Mouse (Mus musculus) T-helper 17 cell (primary cell): ENCODE data around the gene Arap1.

Experiments
- in situ Hi-C, 2 experiments: fragments of 300-600 bp; cut with MboI, MseI; formaldehyde crosslinking; loops; 1 replicate in 1 of 2; 2 replicates in 1 of 2; pipeline ENCODE4 v1.15.1; 2025; ENCODE audit warnings: high pct_unique_total_duplicates in 2 of 2

The Arap1 gene

DNA sequence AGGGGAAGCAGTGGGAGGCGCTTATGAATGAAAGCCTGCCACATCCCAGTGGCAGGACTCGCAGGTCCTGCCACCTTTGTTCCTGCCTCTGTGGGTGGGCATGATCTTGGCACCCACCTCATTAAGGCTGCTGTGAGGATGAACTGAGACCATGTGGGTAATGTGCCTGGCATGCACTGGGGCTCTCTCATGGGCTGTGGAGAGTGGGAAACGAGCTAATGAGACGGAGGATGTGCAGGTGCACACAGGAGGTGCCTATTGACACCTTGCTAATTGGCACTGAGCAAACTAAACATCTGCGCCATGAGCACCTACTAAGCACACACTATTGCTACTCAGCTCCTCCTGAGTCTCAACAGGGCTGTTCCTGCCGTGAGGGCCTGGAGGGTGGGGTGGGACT lies 87.2 kb downstream of the Arap1 start:
- in situ Hi-C loops = no loop called here

DNA sequence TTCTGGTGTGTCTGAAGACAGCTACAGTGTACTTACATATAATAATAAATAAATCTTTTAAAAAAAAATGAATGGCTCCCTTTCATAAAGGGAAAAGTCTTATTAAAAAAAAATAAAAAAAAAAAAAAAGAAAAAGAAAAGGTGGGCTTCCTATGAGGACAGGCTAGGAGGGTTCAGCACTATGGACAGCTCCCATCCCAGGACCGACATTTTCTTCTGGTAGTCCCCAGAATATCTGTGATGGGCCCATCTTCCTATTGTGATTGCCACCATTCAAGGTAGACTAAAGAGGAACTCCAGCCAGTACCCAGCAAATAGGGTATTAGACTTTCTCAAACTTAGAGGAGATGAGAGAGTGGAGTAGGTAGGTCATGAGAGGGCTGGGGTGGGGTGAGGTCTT lies 90.0 kb downstream of the Arap1 start:
- in situ Hi-C loops = no loop called here

DNA sequence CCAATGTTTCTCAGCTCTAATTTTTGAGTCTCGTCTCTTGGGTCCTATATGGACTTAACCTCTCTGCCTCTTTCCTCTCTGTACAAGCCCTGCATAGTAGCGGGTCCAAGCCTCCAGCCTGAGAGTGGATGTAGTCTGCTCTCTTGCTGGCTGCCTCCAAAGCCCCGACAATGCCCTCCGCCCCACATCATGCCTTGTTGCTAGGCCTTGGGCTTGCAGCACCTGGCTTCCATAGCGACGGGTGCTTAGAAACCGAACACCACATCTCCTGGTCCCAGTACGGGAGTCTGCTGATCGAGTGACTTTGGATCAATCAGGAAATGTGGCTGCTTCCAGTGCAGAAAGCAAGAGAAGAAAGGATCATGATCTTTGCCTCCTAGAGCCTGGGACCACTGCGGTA lies 95.2 kb downstream of the Arap1 start:
- in situ Hi-C loops = loop anchor here in 1 of 2 experiments (5.0 kb wide), 1 partner anchor 184 kb away; no protein-coding TSS in a partner anchor

DNA sequence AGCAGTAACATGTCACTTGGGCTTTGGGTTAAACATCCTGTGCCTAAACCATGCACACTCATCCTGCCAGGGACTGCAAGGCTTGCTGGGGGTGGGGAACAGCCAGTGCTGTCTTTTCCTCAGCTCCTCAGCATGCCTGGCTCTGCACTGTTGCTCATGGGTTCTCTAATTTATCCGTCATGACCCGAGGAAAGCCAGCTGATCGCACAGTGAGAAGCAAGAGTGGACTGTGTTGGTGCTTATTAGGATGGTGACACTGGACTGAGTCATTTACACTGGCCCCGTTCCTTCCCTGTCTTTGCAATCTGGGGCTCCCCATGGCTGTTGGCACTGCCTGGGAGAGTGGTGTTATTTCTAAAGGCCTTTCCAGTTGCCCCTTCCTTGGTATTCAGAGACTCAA lies 96.3 kb downstream of the Arap1 start:
- in situ Hi-C loops = loop anchor here in 1 of 2 experiments (5.0 kb wide), 1 partner anchor 183 kb away; no protein-coding TSS in a partner anchor

DNA sequence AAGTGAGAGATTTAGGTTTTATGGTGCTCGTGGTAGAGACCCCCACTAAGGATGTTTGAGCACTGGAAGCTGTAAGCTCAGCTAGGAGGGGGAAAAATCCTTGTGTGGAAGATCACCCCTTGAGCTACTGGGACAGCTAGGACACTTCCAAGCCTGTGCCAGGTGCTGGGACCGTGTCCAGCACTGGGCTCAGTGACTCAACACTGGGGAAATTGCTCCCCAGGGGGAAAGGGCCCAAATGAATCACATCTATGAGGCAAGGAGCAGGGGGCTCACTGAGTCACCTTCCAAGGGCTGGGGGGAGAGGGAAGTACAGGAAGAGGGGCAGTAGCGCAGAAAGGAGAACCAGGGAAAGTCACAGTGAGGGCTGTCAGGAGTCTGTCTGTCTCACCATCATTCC lies 102.0 kb downstream of the Arap1 start:
- in situ Hi-C loops = loop anchor here (5.0 kb wide), 2 partner anchors 52 to 172 kb away; no protein-coding TSS in a partner anchor

DNA sequence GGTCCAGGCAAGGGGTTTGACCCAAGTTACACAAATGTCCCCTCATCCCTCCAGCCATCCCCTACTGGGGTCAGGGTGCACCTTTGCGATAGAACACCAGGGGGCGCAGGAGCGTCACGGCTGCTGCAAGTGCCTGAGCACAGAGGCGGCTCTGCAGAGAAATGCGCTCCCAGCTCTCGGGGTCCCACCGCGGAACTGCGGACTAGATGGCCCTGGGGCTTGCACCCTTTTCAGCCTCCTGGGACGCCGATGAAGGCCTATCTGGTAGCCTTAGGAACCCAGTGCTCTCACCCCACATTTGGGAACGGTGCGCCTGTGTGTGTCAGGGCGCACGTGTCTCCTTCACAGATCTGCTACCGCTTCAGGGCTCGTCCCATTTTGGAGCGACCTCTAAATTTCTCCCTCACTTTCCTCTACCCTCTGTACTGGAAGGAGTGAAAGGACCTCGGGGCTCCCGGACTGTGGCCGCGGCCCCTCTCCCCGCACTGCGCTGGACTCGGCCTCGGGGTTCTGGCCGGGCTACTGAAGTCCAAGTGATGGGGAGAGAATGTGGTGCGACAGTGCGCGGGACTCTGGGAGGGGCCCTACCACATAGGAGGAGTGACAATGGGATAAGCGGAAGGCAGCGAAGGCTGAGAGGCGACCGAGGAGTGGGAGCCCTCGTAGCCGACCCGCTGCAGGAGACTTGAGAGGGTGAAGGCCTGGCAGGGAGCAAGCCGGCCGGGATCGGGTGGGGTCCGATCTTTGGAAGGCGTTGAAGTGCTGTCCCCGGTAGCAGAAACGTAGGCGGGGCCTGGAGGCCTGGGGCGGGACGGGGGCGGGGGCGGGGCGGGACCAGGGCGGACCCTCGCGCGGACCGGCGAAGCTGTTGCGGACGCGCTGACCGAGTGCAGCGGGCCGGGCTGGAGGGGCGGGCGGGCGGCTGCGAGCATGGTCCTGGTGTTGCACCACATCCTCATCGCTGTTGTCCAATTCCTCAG lies 102.8 kb downstream of the Arap1 start:
- in situ Hi-C loops = loop anchor here (5.0 kb wide), 1 partner anchor 52 kb away; no protein-coding TSS in a partner anchor

DNA sequence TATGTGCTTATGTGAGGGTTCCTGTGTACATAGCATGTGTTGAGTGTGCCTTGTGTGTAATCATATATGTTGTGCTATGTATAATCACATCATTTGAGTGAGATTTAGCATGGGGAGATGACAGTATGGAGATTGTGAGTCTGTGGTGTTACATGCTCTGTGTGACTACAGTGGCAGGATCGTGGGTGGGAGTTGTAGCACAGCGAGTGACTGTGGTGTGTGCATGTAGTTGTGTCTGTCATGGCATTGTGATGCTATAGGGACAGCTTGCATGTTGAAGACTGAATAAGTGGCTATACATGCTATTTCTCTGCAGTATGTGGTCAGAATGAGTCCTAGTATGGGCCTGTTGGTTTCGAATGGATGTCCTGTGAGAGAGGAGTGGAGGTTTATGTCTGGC lies 104.8 kb downstream of the Arap1 start:
- in situ Hi-C loops = loop anchor here (5.0 kb wide), 1 partner anchor 50 kb away; no protein-coding TSS in a partner anchor

DNA sequence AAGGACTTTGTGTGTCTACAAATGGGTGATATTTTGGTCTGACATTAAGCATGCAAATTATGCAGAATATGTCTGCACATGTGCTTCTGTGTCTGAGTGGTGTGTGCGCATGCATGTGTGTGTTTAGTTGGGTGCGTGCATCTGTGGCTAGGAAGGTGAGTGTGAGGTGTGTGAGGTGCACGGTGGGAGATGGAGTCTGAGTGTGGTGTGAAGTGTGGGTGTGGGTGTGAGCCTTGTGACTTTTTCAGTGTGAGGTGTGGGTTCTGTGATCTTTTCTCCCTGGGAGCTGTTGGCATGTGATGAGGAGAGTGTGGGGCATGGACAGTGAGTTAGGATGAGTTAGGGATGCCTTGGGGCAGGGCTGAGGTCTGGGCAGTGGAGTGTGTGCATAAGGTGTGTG lies 105.4 kb downstream of the Arap1 start:
- in situ Hi-C loops = loop anchor here (5.0 kb wide), 1 partner anchor 49 kb away; no protein-coding TSS in a partner anchor

DNA sequence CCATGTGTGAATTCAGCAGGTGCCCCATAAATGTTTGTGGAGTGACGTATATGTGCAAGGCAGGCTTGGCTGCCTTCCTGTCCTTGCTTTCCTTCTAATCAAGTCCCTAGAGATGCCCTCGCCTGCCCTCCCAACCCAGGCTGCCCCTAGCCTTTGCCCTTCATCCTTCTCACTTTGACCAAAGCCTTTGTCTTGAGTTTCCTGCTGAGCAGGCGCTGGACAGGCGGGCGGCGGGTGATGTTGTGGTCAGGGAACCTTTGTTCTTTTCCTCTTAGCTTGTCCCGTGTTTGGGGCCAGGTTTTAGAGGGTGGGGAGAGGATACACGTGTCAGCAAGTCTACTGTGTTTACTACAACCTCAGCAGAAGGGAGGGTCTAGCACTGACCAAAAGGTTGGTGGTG lies 105.9 kb downstream of the Arap1 start:
- in situ Hi-C loops = loop anchor here (5.0 kb wide), 1 partner anchor 49 kb away; no protein-coding TSS in a partner anchor

DNA sequence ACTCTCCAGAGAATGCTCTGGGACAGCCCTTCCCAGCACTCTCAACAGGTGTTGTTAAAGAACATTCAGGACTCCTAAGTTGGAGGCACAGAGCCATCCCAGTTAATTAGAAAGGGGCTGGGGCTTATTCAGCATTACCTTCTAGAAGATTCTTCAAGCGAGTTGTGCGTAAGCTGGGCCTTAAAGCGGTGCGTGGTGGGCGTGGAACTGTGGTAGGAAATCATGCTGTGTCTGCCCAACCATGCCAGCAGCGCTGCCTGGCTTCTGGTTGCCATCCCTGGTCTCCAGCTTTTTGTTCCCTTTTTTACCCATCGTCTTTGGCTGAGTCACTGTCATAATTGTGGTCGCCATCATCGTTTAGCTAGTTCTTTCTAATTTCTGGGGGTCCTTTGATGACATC lies 106.6 kb downstream of the Arap1 start:
- in situ Hi-C loops = loop anchor here (5.0 kb wide), 1 partner anchor 48 kb away; no protein-coding TSS in a partner anchor

DNA sequence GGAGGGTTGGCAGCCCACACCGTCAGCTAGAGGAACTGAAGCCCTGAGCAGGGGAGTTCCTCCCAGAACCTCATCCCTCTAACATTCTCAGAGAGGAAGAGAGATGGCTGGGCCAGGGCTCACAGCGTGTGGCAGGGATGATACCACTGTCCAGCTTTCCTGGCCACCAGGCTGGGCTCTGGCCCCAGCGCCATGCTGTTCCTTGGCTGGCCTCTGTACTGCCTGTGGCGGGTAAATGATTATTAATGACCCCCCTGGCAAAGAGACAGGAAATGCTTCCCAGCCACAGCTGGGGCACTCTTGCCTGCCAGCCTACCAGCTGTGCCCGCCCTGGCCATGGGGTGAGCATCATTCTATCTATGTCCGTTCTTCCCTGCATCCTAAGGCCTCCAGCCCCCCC lies 107.3 kb downstream of the Arap1 start:
- in situ Hi-C loops = no loop called here

DNA sequence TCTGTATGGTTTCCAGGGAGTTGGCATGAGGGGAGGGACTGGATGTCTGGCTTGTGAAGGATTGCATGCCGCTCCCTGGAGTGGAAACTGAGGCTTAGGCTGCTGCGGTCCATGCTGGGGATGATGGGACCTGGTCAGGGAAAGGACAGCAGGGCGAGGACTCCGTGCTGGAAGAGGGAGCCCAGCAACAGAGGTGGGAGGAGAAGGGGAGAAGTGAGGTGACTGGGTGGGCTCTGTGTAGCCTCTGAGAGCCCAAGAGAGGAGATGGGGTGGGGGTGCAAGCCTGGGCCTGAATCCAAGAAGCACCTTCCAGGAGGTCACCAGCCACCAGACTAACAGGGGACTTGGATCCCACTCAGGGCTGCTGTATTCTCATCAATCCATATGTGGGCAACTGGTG lies 108.5 kb downstream of the Arap1 start:
- in situ Hi-C loops = no loop called here

DNA sequence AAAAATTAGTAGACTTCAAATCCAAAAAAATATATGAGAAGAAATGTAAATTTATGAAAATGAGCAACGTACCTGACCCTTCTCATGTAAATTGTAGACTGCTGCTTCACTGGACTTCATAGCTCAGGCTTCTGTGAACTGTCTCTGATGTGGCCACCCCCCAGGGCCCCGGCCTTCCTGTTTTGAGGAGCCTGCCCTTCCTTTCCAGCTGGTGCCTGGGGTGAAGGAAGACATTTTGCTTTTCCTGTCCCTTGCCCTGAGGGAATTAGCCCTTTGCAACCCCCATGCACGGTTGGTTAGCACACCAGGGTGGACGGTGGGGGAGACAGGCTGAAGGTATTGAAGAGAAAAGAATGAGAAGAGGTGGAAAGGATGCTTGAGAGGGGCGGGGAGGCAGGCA lies 108.9 kb downstream of the Arap1 start:
- in situ Hi-C loops = no loop called here

DNA sequence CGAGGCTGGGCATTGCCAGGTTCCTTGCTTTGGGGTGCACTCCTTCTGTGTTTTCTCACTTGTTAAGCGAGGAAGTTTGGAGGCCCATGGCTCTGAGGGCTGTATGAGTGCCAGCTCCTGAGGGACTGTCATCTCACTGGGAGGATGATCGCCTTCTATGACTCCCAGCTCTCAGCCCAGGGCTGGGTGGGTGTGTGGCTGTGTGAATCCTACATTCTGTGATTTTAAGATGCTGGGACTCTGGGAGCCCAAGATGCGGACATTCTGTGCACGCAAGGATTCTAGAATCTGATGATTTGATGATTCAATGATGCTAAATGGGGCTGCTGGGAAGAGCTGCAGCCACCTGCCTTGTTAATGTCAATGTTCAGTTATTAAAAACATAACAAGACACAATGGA lies 109.4 kb downstream of the Arap1 start:
- in situ Hi-C loops = no loop called here

DNA sequence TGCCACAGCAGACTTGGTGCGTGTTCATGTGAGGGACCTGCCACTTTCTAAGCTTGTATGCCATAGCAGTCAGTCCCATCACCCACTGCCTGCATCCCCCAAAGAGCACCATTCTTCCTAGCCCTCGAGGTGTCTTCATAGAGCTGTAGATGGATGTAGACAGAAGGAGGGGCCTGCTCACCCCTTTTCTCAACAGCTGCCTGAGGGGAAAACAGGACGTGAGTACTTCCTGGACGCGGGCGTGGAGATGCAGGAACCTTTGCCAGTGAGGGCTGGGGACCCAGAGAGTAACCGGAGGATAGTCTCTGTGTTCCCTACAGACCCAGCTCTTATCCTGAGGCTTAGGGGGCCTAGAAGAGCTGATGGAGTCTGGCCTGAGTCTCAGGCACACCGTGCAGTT lies 109.9 kb downstream of the Arap1 start:
- in situ Hi-C loops = no loop called here

DNA sequence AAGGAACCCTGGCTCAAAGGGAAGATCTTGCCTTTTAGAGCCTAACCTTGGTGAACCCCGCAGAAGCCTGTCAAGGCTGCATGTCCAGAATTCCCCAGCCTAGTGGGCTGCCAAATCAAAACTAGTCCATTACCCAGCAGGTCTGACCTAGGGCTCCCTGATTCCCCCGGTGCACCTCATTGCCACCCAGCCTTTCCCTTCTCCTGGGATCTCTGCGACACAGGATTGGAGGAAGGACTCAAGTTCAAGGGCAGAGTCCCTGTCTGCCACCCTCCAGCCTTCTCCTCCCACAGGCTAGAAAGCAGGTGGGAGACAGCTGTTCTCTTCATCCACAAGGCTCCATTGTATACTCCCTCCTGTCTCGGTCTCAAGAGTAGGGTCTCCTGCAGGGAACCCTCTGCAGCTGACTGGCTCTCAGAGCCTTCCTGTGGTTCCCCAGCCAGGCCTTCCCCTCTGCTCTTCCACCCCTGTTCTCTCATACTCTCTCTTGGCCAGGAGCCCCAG lies 110.5 kb downstream of the Arap1 start:
- in situ Hi-C loops = no loop called here

DNA sequence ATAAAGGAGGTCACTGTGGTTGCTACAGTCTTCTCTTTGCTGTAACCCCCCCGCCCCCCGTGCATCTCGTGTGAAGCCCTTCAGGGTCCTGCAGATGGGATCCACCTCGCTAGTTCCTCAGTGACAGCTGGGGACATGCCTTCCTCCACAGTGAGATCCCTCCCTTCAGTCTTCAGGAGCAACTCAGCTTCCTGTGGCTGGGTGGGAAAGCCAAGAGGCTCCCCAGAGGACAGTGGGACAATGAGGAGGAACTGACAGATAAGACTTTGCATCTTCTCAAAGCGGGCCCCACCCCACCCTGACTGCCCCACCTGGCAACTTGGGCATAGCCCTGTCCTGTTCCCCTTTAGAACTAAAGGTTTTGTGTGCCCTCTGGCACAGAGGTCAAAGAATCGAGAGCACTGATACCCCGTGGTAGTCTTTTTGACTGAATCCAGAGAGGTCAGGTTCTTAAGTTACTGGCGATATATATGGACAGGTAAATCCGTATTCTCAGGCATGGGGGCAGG lies 111.5 kb downstream of the Arap1 start:
- in situ Hi-C loops = no loop called here

DNA sequence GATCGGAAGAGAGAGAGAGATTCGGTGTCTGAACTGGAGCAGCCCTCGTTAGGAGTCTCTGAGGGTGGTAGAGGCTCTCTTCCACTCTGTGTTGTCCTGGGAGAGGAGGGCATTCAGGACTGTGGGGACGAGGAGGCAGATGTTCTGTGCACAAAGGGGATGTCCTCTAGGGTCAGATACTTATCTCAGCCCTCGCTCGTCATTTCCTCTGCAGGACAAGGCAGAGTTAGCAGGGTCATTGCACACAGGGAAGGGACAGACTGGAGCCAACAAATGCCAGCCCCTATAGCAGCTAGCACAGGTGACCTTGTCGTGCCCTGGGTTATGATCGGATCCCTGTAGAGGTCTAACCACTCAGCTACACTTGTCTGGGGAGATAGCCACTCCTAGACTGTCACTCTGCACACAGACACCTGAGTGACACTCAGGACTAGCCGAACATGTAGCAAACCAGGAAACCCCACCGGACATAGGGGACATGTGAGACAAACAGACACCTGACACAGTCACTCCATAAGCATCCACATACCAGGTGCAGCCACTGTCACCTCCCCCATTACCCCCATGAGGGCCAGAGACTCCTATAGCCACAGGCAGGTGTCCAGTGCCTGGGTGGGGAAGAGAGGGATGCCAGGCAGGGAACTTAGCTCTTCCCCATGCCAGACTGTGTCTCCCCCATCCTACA lies 112.2 kb downstream of the Arap1 start:
- in situ Hi-C loops = no loop called here

DNA sequence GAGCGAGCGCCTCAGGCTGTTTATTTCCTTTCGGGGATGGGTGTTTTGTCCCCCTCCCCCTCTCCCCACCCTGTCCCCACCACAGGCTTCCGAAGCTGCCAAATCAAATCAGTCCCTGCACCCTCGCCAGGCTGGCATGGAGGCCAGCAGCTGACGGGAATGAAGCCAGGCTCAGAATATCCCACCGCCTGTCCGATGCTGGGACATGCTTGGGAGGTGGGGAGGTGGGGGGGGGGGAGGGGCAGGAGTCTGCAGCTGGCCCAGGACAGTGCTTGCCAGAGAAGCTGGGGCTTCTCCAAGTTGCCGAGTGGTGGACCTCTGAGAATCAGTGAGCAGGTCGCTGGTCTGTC lies 112.7 kb downstream of the Arap1 start:
- in situ Hi-C loops = no loop called here

DNA sequence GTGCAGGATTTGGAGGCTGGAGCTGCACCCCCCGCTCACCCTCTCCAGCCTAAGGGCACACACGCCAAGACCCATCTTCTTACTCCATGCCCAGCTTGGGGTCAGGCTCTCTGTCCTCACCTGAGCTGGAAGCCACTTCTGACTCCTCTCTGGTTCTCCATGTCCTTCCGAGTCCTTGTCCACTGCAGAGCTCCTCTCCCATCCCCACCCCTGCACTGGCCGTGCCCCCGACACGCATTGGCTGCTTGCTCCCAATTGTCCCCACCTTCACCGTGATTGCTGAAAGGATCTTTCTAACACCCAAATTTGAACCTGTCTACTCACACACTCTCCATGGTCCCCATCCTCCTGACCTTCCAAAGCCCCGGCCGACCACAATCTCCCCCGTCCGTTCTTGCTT lies 113.7 kb downstream of the Arap1 start:
- in situ Hi-C loops = no loop called here
